Mouse (Mus musculus) CD4-positive, CD25-positive, alpha-beta regulatory T cell, adult 4 months (primary cell): Measurements from ENCODE around the gene Comp. TPM values are rescaled to one million over a fixed set of nuclear protein-coding genes. Genes with fewer than 3 reads are reported as not detected.
A peak's percentile ranks its signal among the peaks of the same experiment; 100 is the strongest.

Experiments
- ATAC-seq: one replicate; pipeline ENCODE4 v1.8.0; 2017
- polyA plus RNA-seq, 2 experiments: library from polyadenylated mRNA; unstranded; fragments of 100-300 nt; shearing (Covaris generic); gene quantifications; one replicate each; pipeline ENCODE4 v1.2.1; 2017

Gene Comp
- polyA plus RNA-seq, 2 experiments from 2014 or later = 0.28 TPM; not detected in 1

- ATAC-seq = peak; percentile 85
These were observed 20.1 kb upstream of the Comp start, which contains the start of gene Upf1 for GRCm38 (mm10) chr8:70353194-70353817. TSS of gene Upf1 (minus strand) at chr8:70353278.

- no peak for ATAC-seq
These were observed 19.4 kb upstream of the Comp start for GRCm38 (mm10) chr8:70354004-70354403.

GRCm38 (mm10) chr8:70356111-70356510 is 17.2 kb upstream of the Comp start:
- no peak for ATAC-seq

- ATAC-seq = no peak
These were observed 13.9 kb upstream of the Comp start for GRCm38 (mm10) chr8:70359411-70359810.

GRCm38 (mm10) chr8:70360769-70361168 is 12.6 kb upstream of the Comp start:
- ATAC-seq = no peak

- ATAC-seq = no peak
These were observed 11.8 kb upstream of the Comp start for GRCm38 (mm10) chr8:70361484-70362032.

- ATAC-seq = no peak
These were observed 9.3 kb upstream of the Comp start for GRCm38 (mm10) chr8:70364066-70364465.

- no peak for ATAC-seq
These were observed 6.8 kb upstream of the Comp start for GRCm38 (mm10) chr8:70366588-70366987.

GRCm38 (mm10) chr8:70370476-70370875 is 2.9 kb upstream of the Comp start:
- ATAC-seq = no peak

GRCm38 (mm10) chr8:70371951-70372350 is 1.4 kb upstream of the Comp start:
- no peak for ATAC-seq

- ATAC-seq = peak; percentile 20
These were observed 1.1 kb downstream of the Comp start for GRCm38 (mm10) chr8:70374318-70374927.

GRCm38 (mm10) chr8:70375212-70375859 is 2.0 kb downstream of the Comp start:
- peak; percentile 51 for ATAC-seq

GRCm38 (mm10) chr8:70376275-70376741 is 3.0 kb downstream of the Comp start:
- no peak for ATAC-seq

GRCm38 (mm10) chr8:70377049-70377448 is 3.7 kb downstream of the Comp start:
- ATAC-seq = no peak

- no peak for ATAC-seq
These were observed 6.7 kb downstream of the Comp start for GRCm38 (mm10) chr8:70380069-70380468.

- ATAC-seq = peak; percentile 68
These were observed 9.9 kb downstream of the Comp start for GRCm38 (mm10) chr8:70383287-70383686.

GRCm38 (mm10) chr8:70389678-70390077 is 16.3 kb downstream of the Comp start:
- no peak for ATAC-seq

- no peak for ATAC-seq
These were observed 19.7 kb downstream of the Comp start for GRCm38 (mm10) chr8:70393087-70393486.

GRCm38 (mm10) chr8:70394269-70394998 is 21.1 kb downstream of the Comp start:
- no peak for ATAC-seq

GRCm38 (mm10) chr8:70395649-70396048 is 22.3 kb downstream of the Comp start:
- ATAC-seq = no peak

GRCm38 (mm10) chr8:70396184-70396583 is 22.8 kb downstream of the Comp start:
- no peak for ATAC-seq

GRCm38 (mm10) chr8:70397611-70398563 is 24.5 kb downstream of the Comp start:
- ATAC-seq = no peak
